ENCODE assay signal across 16 mouse cellular contexts in the genomic region with DNA sequence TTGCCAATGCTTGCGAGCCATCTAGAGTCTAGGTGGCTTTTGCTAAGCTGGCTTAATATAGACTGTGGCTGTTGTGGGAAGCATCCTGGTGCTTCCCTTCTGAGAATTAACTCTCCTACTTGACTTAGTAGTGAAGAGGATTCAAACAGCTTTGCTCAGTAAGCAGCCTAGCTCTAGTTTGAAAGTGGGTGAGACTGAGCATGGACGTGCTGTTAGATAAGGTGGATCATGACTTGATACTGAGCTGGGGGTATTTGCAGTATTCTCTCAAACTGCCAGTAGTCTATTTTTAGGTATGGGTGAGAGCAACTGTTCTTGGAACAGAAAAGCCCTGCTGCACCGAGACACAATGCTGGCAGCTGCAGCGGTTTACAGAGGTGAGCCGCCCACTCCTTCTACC. TPM values are rescaled to one million over a fixed set of nuclear protein-coding genes. Genes with fewer than 3 reads are reported as not detected.
A peak's percentile ranks its signal among the peaks of the same experiment; 100 is the strongest.
DNase-seq lines count a peak whose midpoint lies in the region; ATAC-seq lines count a peak whose summit lies in the region.
"Had no signal": no experiment of that assay in that cellular context is flagged by ENCODE, and none has a peak within 500 bp of the region (broad histone marks: within the 10 kb centered on the region; RNA-seq: fewer than 3 reads in every experiment).

No protein-coding gene starts in this region.

- H3K36me3 ChIP-seq in liver, embryonic 12.5 days: peaks cover 27% of the 10 kb centered on the region

- H3K27ac ChIP-seq in liver, embryonic 12.5 days: no peak overlapping the region
- H3K27ac ChIP-seq: lung, embryonic 15.5 days had no signal

- H3K4me1 ChIP-seq in liver, embryonic 12.5 days: 0 out of 2 replicates have a peak, but pooled peaks cover 5% of the 10 kb centered on the region
- H3K4me1 ChIP-seq: lung, embryonic 15.5 days had no signal

- no peaks in the 10 kb centered on the region for H3K27me3 ChIP-seq in liver, embryonic 12.5 days (replicated peaks)
- H3K27me3 ChIP-seq: lung, embryonic 15.5 days had no signal

- 58% methylated on average over 5 of the region's 5 CpGs for WGBS in liver, embryonic 12.5 days (ENCODE audit: insufficient replicate concordance)

- no peak overlapping the region for H3K4me2 ChIP-seq in liver, embryonic 12.5 days
- H3K4me2 ChIP-seq: lung, embryonic 15.5 days had no signal

- no peak overlapping the region for H3K9ac ChIP-seq in liver, embryonic 12.5 days
- H3K9ac ChIP-seq: lung, embryonic 15.5 days had no signal

- peak; percentile 64 for ATAC-seq in frontal cortex, adult (ENCODE audit: low TSS enrichment)
- peak; percentile 67 for ATAC-seq in liver, embryonic 12.5 days
- ATAC-seq: inflammation-experienced regulatory T-cells, adult 6 months had no signal

- no peak overlapping the region for H3K4me3 ChIP-seq in liver, embryonic 12.5 days
- H3K4me3 ChIP-seq: lung, embryonic 15.5 days had no signal

- no peaks in the 10 kb centered on the region for H3K9me3 ChIP-seq in liver, embryonic 12.5 days (replicated peaks)
- H3K9me3 ChIP-seq: lung, embryonic 15.5 days had no signal

- DNase-seq in frontal cortex, postnatal 10 days (ENCODE audit: low spot score in 2 of 2): no peak
- DNase-seq in liver: no peak
- peak; percentile 25 to 38 for DNase-seq in heart, postnatal 10 days
- DNase-seq in retina, postnatal 7 days (ENCODE audit: low read depth, low spot score): peak; percentile 51
- DNase-seq in embryo, embryonic 11 days: no peak
- no peak for DNase-seq in adrenal gland, adult (ENCODE audit: inconsistent age in 2 of 2, low spot score in 1 of 2)
- DNase-seq: adrenal gland, postnatal 14 days; kidney, postnatal 10 days; thymus, postnatal 14 days had no signal

- intact Hi-C loops in heart, postnatal 10 days (cut with DNase I): loop anchor here (5.0 kb wide), 1 partner anchor 225 kb away; no protein-coding TSS in a partner anchor

RNA-seq across cellular contexts. Expression of a gene that starts 32.1 kb away (rescaled TPM):
- polyA plus RNA-seq in liver, embryonic 12.5 days (2016; fragmentation: Nextera tagmentation; extraction: Ambion mirVana): 11.0 and 12.7 TPM in 2 replicates
- 10 to 100 TPM; 27.1 to 27.9 TPM for total RNA-seq in heart, postnatal 10 days (2021)

RNA-seq across cellular contexts. Expression of a gene that starts 32.2 kb away (rescaled TPM):
- polyA plus RNA-seq in liver, embryonic 12.5 days (2016; fragmentation: Nextera tagmentation; extraction: Ambion mirVana): 20.5 and 21.3 TPM in 2 replicates
- 10 to 100 TPM; 14.8 to 15.3 TPM for total RNA-seq in heart, postnatal 10 days (2021)

RNA-seq across cellular contexts. Expression of a gene that starts 50.7 kb away (rescaled TPM):
- not detected in 2 replicates for polyA plus RNA-seq in liver, embryonic 12.5 days (2016; fragmentation: Nextera tagmentation; extraction: Ambion mirVana)
- not detected for total RNA-seq in heart, postnatal 10 days (2021)
- total RNA-seq: adrenal gland, postnatal 14 days; hematopoietic stem cell, adult 5-6 weeks; left cerebral cortex, postnatal 25 days had no signal
- polyA plus RNA-seq: cortical plate, adult 2 months; inflammation-experienced regulatory T-cells, adult 6 months; lung, embryonic 15.5 days had no signal

Comparison
In these comparisons a context has a peak if more than half of its experiments do, and no peak if none do; other contexts are left out.
1. DNase-seq: peak in heart, postnatal 10 days (2 of 2) and retina, postnatal 7 days (single experiment); none in frontal cortex, postnatal 10 days (0 of 2), liver (single experiment), embryo, embryonic 11 days (single experiment) and adrenal gland, adult (0 of 2).